Mouse (Mus musculus): Measurements from ENCODE around the gene Thbs3.

GRCm38 (mm10) chr3:89229276-89229675 is 14.3 kb downstream of the Thbs3 start:
- TF ChIP-seq CTCF (IDR thresholded peaks at IDR 0.05; ENCODE audit: insufficient read depth, low read depth, low read length), result no peak
- no peak for TF ChIP-seq POLR2A (IDR thresholded peaks at IDR 0.05; ENCODE audit: insufficient read depth, low read depth, low read length)
